Mouse (Mus musculus) cerebellum, adult 11-12 months (tissue): Measurements from ENCODE around the gene Wipi2.

ENCODE experiments used
- DNase-seq: peaks from one replicate; pipeline ENCODE4 v3.0.0; 2022

Wipi2 gene

GRCm38 (mm10) chr5:142693738-142694430 lies 66.4 kb downstream of the Wipi2 start:
- peak; percentile 61 for DNase-seq

- peak; percentile 56 for DNase-seq
These were observed 67.3 kb downstream of the Wipi2 start for GRCm38 (mm10) chr5:142694627-142695340.

- peak; percentile 63 for DNase-seq
These were observed 68.8 kb downstream of the Wipi2 start for GRCm38 (mm10) chr5:142696258-142696657.

GRCm38 (mm10) chr5:142696865-142697264 lies 69.4 kb downstream of the Wipi2 start:
- no peak for DNase-seq

- DNase-seq: no peak
These were observed 70.2 kb downstream of the Wipi2 start for GRCm38 (mm10) chr5:142697742-142698141.

GRCm38 (mm10) chr5:142700842-142701589 lies 73.5 kb downstream of the Wipi2 start:
- peak; percentile 84 for DNase-seq

GRCm38 (mm10) chr5:142701651-142702510 lies 74.4 kb downstream of the Wipi2 start:
- peak; percentile 82 for DNase-seq

- DNase-seq: no peak
These were observed 75.1 kb downstream of the Wipi2 start for GRCm38 (mm10) chr5:142702511-142703138.

GRCm38 (mm10) chr5:142703569-142703968 lies 76.1 kb downstream of the Wipi2 start:
- DNase-seq: peak; percentile 86

- DNase-seq: no peak
These were observed 80.2 kb downstream of the Wipi2 start for GRCm38 (mm10) chr5:142707709-142708108.

- DNase-seq: no peak
These were observed 81.9 kb downstream of the Wipi2 start for GRCm38 (mm10) chr5:142709436-142709835.

GRCm38 (mm10) chr5:142712373-142712772 lies 84.9 kb downstream of the Wipi2 start:
- no peak for DNase-seq

- DNase-seq: peak; percentile 75
These were observed 86.5 kb downstream of the Wipi2 start for GRCm38 (mm10) chr5:142713966-142714365.

- DNase-seq: no peak
These were observed 87.6 kb downstream of the Wipi2 start for GRCm38 (mm10) chr5:142715059-142715458.

GRCm38 (mm10) chr5:142716056-142716455 lies 88.6 kb downstream of the Wipi2 start:
- DNase-seq: peak; percentile 79

- peak; percentile 72 for DNase-seq
These were observed 90.5 kb downstream of the Wipi2 start for GRCm38 (mm10) chr5:142718037-142718436.

GRCm38 (mm10) chr5:142718486-142718885 lies 91.0 kb downstream of the Wipi2 start:
- DNase-seq: peak; percentile 60

- no peak for DNase-seq
These were observed 92.4 kb downstream of the Wipi2 start for GRCm38 (mm10) chr5:142719897-142720296.
